Mouse (Mus musculus) adrenal gland, postnatal 14 days (tissue): ENCODE data around the gene Olfr1199. TPM values are rescaled to one million over a fixed set of nuclear protein-coding genes. Genes with fewer than 3 reads are reported as not detected.

Experiments
- DNase-seq: peaks from one replicate; pipeline ENCODE4 v3.0.0; 2021; ENCODE audit warnings: mixed read lengths
- long read RNA-seq, 2 experiments: library from polyadenylated mRNA; stranded (forward); transcript quantifications; one replicate each; pipeline ENCODE4 v2.0.0; 2021
- total RNA-seq: library from RNA; stranded (reverse); gene quantifications from 2 replicates; pipeline ENCODE4 v1.2.3, GENCODE M21; 2021

Gene Olfr1199
- total RNA-seq: not detected in 2 replicates
- long read RNA-seq, experiment 1: 0 reads
- long read RNA-seq, experiment 2: 0 reads

DNA sequence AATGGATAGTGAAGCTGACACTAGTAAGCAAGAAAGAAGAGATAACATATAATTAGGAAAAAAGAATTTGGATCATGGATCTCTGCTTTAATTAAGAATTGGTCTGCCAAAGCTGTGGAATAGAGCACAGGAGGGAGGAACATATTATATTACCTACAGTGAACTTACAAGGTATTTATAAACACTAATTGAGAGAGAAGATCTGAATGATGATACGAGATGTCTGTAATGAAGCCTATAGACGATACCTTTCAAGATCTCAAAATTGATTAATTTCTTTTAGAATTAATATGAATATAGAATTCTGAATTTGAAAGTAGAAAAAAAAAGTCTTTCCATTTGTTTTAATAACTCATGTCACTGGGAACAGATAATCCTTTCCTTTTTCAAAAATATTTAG is at the start of gene Olfr1199:
Gene Olfr1199 (minus strand): TSS at position 101 of the 400 bp plus-strand sequence.
- DNase-seq: no peak

DNA sequence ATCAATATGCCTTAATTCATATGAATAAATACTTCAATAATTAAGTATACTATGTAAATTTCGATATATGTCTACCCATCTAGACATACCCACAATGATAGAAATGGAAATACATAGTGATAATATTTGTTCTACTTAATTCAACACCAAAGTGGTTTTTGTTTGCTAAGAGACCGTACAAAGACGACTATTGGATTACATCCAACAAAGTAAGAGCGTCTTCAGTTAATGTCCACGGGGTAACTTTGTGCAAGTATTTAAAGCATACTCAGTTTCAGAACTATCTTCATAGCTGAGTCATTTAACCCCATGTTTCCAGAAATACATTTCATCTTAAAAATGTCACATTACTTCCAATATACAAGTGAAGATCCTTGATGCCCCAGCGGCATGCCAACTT is 32.5 kb upstream of the Olfr1199 start, which contains the start of gene Olfr1201:
Gene Olfr1201 (plus strand): TSS at position 301 of the 400 bp plus-strand sequence.
- no peak for DNase-seq

- DNase-seq: no peak
Observed at GRCm38 (mm10) chr2:88770388-88770787, 10.1 kb upstream of the Olfr1199 start, which contains the start of gene Olfr1200. Gene Olfr1200, minus strand, starts transcription at chr2:88770488.

DNA sequence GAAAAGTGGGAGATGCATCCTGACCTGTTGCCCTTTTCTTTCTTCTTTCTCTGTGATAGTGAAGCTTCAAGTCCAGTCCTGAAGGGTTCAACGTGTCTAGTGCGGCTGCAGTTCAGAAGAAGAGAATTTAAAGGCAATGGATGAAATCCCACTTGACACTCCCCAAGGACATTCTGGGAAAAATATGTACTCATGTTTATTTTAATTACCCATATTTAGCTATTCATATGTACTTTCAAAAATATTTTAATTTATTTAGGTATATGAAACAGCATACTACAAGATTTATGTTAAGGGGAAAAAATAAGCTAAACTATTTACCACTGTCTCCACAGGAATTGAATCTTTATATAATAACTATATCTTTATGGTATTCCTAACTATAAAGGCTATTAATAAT is 9.0 kb downstream of the Olfr1199 start, which contains the start of gene Olfr1198:
Gene Olfr1198 (minus strand): TSS at position 101 of the 400 bp plus-strand sequence.
- no peak for DNase-seq

DNA sequence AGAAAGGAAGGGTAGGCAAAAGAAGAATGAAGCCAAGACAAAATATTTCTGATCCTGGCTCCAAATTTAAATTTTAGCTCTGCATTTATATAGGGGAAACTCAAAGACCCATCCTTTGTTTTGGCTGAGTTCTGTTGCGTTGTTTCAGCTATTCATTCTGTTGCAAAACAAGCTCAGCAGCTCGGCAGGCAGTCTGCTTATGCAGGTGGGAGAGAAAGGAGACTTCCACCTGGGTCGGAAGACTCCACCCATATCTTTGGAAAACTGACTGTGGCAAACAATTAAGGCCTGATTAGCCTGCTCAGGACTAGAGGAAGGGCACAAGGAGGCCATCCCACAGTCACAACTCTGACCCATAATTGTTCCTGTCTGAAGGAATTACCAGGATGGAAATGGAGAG is 16.9 kb downstream of the Olfr1199 start:
- DNase-seq: no peak

- DNase-seq: no peak
Observed at GRCm38 (mm10) chr2:88732266-88732665, 28.0 kb downstream of the Olfr1199 start, which contains the start of gene Olfr1197. Gene Olfr1197, minus strand, starts transcription at chr2:88732366.

DNA sequence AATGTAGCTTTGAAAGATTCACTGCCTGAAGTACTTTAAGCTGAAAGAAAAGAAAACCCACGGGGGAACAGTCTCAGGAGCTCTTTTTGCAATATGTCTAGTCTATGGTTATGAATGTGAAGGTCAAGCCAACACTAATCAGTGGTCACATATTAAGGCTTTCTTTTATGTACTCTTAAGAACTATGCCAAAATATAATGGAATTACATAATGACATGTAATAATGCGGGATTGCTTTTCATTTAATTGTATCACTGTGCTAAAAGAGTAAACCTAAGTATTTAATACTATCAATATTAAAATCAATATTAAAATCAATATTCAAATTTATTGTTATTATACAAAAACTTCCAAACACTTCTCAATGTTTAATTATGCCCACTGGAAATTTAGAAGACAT is 55.8 kb downstream of the Olfr1199 start, which contains the start of gene Olfr1196:
Gene Olfr1196 (minus strand): TSS at position 101 of the 400 bp plus-strand sequence.
- DNase-seq: no peak

Other genes with a start within 250 kb of the Olfr1199 start
- gene Olfr1186, start 241.9 kb downstream of the Olfr1199 start, total RNA-seq: not detected in 2 replicates
- not detected in 2 replicates for gene Olfr1188, start 203.5 kb downstream of the Olfr1199 start, total RNA-seq
- not detected in 2 replicates for gene Olfr1189, start 174.0 kb downstream of the Olfr1199 start, total RNA-seq
- gene Olfr1191-ps1, start 119.9 kb downstream of the Olfr1199 start, total RNA-seq: not detected in 2 replicates
- not detected in 2 replicates for gene Olfr1192-ps1, start 112.0 kb downstream of the Olfr1199 start, total RNA-seq
- gene Olfr1193, start 84.8 kb downstream of the Olfr1199 start, total RNA-seq: not detected in 2 replicates
- gene Olfr1195, start 71.3 kb downstream of the Olfr1199 start, total RNA-seq: not detected in 2 replicates
- gene Olfr1196, start 55.9 kb downstream of the Olfr1199 start, total RNA-seq: not detected in 2 replicates
- gene Olfr1197, start 28.1 kb downstream of the Olfr1199 start, total RNA-seq: not detected in 2 replicates
- gene Olfr1198, start 9.1 kb downstream of the Olfr1199 start, total RNA-seq: not detected in 2 replicates
- not detected in 2 replicates for gene Olfr1200, start 10.0 kb upstream of the Olfr1199 start, total RNA-seq
- gene Olfr1201, start 32.6 kb upstream of the Olfr1199 start, total RNA-seq: not detected in 2 replicates
- 0.11 TPM in 1 of 2 replicates, not detected in the other for gene Olfr1202, start 54.0 kb upstream of the Olfr1199 start, total RNA-seq
- not detected in 2 replicates for gene Olfr1205, start 69.3 kb upstream of the Olfr1199 start, total RNA-seq
- gene Olfr1204, start 88.8 kb upstream of the Olfr1199 start, total RNA-seq: not detected in 2 replicates
- not detected in 2 replicates for gene Olfr1206, start 102.8 kb upstream of the Olfr1199 start, total RNA-seq
- gene Olfr1208, start 141.8 kb upstream of the Olfr1199 start, total RNA-seq: not detected in 2 replicates
- gene Olfr1209, start 154.7 kb upstream of the Olfr1199 start, total RNA-seq: not detected in 2 replicates
- gene Olfr1211, start 177.6 kb upstream of the Olfr1199 start, total RNA-seq: not detected in 2 replicates
- gene Olfr1212, start 193.5 kb upstream of the Olfr1199 start, total RNA-seq: not detected in 2 replicates
- not detected in 2 replicates for gene Gm13762, start 219.8 kb upstream of the Olfr1199 start, total RNA-seq
- gene Olfr1214, start 232.2 kb upstream of the Olfr1199 start, total RNA-seq: not detected in 2 replicates
- gene Olfr1215, start 246.5 kb upstream of the Olfr1199 start, total RNA-seq: not detected in 2 replicates